8 mouse cellular contexts compared by ENCODE assay signal in genomic region chr5:24730986-24731385, GRCm38 (mm10). TPM values are rescaled to one million over a fixed set of nuclear protein-coding genes. Genes with fewer than 3 reads are reported as not detected.
DNase-seq lines count a peak whose midpoint lies in the region; ATAC-seq and TF ChIP-seq lines count a peak whose summit lies in the region.

No protein-coding gene starts in this region.

- H3K9me3 ChIP-seq in lung, embryonic 16.5 days (ENCODE audit: control insufficient read depth, low read length) = no peaks in the 10 kb centered on the region
- H3K9me3 ChIP-seq in forebrain, embryonic 14.5 days (replicated peaks; ENCODE audit: control insufficient read depth, low read length) = no peaks in the 10 kb centered on the region
- no peaks in the 10 kb centered on the region for H3K9me3 ChIP-seq in limb, embryonic 14.5 days (ENCODE audit: control insufficient read depth, low read length)
- H3K9me3 ChIP-seq in stomach, embryonic 14.5 days (ENCODE audit: control insufficient read depth, low read depth, low read length) = no peaks in the 10 kb centered on the region

- peaks cover 37% of the 10 kb centered on the region for H3K4me1 ChIP-seq in lung, embryonic 16.5 days (replicated peaks; ENCODE audit: control insufficient read depth, insufficient read depth, low read length)
- H3K4me1 ChIP-seq in lung, adult 2 months (ENCODE audit: control insufficient read depth, insufficient read depth, low read length) = peaks cover 6% of the 10 kb centered on the region; the same call in 1 of the 2 replicates
- peaks cover 6% of the 10 kb centered on the region for H3K4me1 ChIP-seq in forebrain, embryonic 14.5 days (ENCODE audit: control insufficient read depth, insufficient read depth, low read length)
- H3K4me1 ChIP-seq in limb, embryonic 14.5 days (ENCODE audit: control insufficient read depth, insufficient read depth, low read length) = peaks cover 26% of the 10 kb centered on the region
- H3K4me1 ChIP-seq in stomach, embryonic 14.5 days (ENCODE audit: control insufficient read depth, insufficient read depth, low read length) = peaks cover 20% of the 10 kb centered on the region; the same call in 1 of the 2 replicates

- peak overlapping the region; percentile 87 for H3K4me2 ChIP-seq in lung, embryonic 16.5 days (ENCODE audit: low read depth, low read length)
- H3K4me2 ChIP-seq in forebrain, embryonic 14.5 days (ENCODE audit: low read length) = peak overlapping the region; percentile 54
- H3K4me2 ChIP-seq in limb, embryonic 14.5 days (replicated peaks; ENCODE audit: low read depth, low read length, severe bottlenecking) = peak overlapping the region; percentile 91
- peak overlapping the region; percentile 93 for H3K4me2 ChIP-seq in stomach, embryonic 14.5 days (replicated peaks; ENCODE audit: low read depth, low read length)

- H3K4me3 ChIP-seq in lung, embryonic 16.5 days (ENCODE audit: low read length) = peak overlapping the region; percentile 76
- H3K4me3 ChIP-seq in lung, adult 2 months (replicated peaks; ENCODE audit: extremely low read depth, low read depth, low read length) = no peak overlapping the region
- peak overlapping the region; percentile 35 for H3K4me3 ChIP-seq in forebrain, embryonic 14.5 days (ENCODE audit: low read depth, low read length)
- peak overlapping the region; percentile 73 for H3K4me3 ChIP-seq in limb, embryonic 14.5 days (replicated peaks; ENCODE audit: low read length)
- H3K4me3 ChIP-seq in stomach, embryonic 14.5 days (ENCODE audit: low read depth, low read length) = peak overlapping the region; percentile 66

- no peak for DNase-seq in lung, adult 2 months
- no peak for DNase-seq in forebrain, embryonic 14.5 days (ENCODE audit: low spot score)
- DNase-seq in limb, embryonic 14.5 days (ENCODE audit: low spot score) = no peak
- DNase-seq in testis, postnatal 14 days (ENCODE audit: low spot score) = no peak

- H3K27me3 ChIP-seq in lung, embryonic 16.5 days (ENCODE audit: control insufficient read depth, insufficient read depth, low read depth, low read length) = no peaks in the 10 kb centered on the region; the same call in 1 of the 2 replicates
- peaks cover 29% of the 10 kb centered on the region for H3K27me3 ChIP-seq in forebrain, embryonic 14.5 days (replicated peaks; ENCODE audit: control insufficient read depth, insufficient read depth, low read length)
- no peaks in the 10 kb centered on the region for H3K27me3 ChIP-seq in limb, embryonic 14.5 days (ENCODE audit: control insufficient read depth, insufficient read depth, low read length)
- H3K27me3 ChIP-seq in stomach, embryonic 14.5 days (ENCODE audit: control insufficient read depth, insufficient read depth, low read length) = no peaks in the 10 kb centered on the region

- no peaks in the 10 kb centered on the region for H3K36me3 ChIP-seq in lung, embryonic 16.5 days (ENCODE audit: control insufficient read depth, insufficient read depth, low read length)
- no peaks in the 10 kb centered on the region for H3K36me3 ChIP-seq in forebrain, embryonic 14.5 days (ENCODE audit: control insufficient read depth, insufficient read depth, low read length)
- H3K36me3 ChIP-seq in limb, embryonic 14.5 days (ENCODE audit: control insufficient read depth, insufficient read depth, low read length) = no peaks in the 10 kb centered on the region
- H3K36me3 ChIP-seq in stomach, embryonic 14.5 days (ENCODE audit: control insufficient read depth, insufficient read depth, low read length) = no peaks in the 10 kb centered on the region

- TF ChIP-seq CTCF in lung, adult 2 months (IDR thresholded peaks at IDR 0.05; ENCODE audit: insufficient read depth, low read length) = no peak

- H3K9ac ChIP-seq in lung, embryonic 16.5 days (ENCODE audit: low read length) = peak overlapping the region; percentile 87
- H3K9ac ChIP-seq in forebrain, embryonic 14.5 days (ENCODE audit: low read length) = no peak overlapping the region
- H3K9ac ChIP-seq in limb, embryonic 14.5 days (ENCODE audit: low read depth, low read length, severe bottlenecking) = peak overlapping the region; percentile 82
- H3K9ac ChIP-seq in stomach, embryonic 14.5 days (replicated peaks; ENCODE audit: low read depth, low read length) = peak overlapping the region; percentile 73; the same call in 1 of the 2 replicates

- no peak for TF ChIP-seq POLR2A in lung, adult 2 months (IDR thresholded peaks at IDR 0.05; ENCODE audit: borderline replicate concordance, extremely low read depth, low read depth, low read length)
- TF ChIP-seq POLR2A in limb, embryonic 14.5 days (IDR thresholded peaks at IDR 0.05; ENCODE audit: borderline replicate concordance, extremely low read depth, insufficient read depth, insufficient read length) = no peak

- peak; percentile 34 for ATAC-seq in lung, embryonic 16.5 days (ENCODE audit: low read depth)
- ATAC-seq in forebrain, embryonic 14.5 days = no peak
- ATAC-seq in limb, embryonic 14.5 days (ENCODE audit: low FRiP score, low read depth) = peak; percentile 34; the same call in 1 of the 2 replicates
- peak; percentile 19; the same call in 1 of the 2 replicates for ATAC-seq in stomach, embryonic 14.5 days (ENCODE audit: insufficient number of reproducible peaks, insufficient read depth, low FRiP score, low read depth)
- ATAC-seq in inflammation-experienced regulatory T-cells, adult 6 months = no peak
- ATAC-seq in megakaryocyte progenitor cell, adult 5-6 weeks (replicated peaks; ENCODE audit: poor library complexity) = no peak

- WGBS in lung, embryonic 16.5 days = 3% methylated on average over 15 of the region's 15 CpGs
- 6% methylated on average over 15 of the region's 15 CpGs for WGBS in lung, adult 2 months
- WGBS in forebrain, embryonic 14.5 days = 5% methylated on average over 15 of the region's 15 CpGs
- WGBS in limb, embryonic 14.5 days = 3% methylated on average over 15 of the region's 15 CpGs
- WGBS in stomach, embryonic 14.5 days = 3% methylated on average over 15 of the region's 15 CpGs

- peak overlapping the region; percentile 88 for H3K27ac ChIP-seq in lung, embryonic 16.5 days (ENCODE audit: low read length)
- H3K27ac ChIP-seq in forebrain, embryonic 14.5 days (ENCODE audit: low read depth, low read length) = no peak overlapping the region
- H3K27ac ChIP-seq in limb, embryonic 14.5 days (replicated peaks; ENCODE audit: low read depth, low read length) = peak overlapping the region; percentile 65; the same call in 1 of the 2 replicates
- no peak overlapping the region for H3K27ac ChIP-seq in stomach, embryonic 14.5 days (ENCODE audit: low read length)

RNA-seq across cellular contexts. Expression of gene Wdr86, which starts 0.5 kb away (rescaled TPM):
- polyA plus RNA-seq in lung, embryonic 16.5 days (2015; fragmentation: Nextera tagmentation; extraction: Ambion mirVana) = 30.5 and 31.5 TPM in 2 replicates
- polyA plus RNA-seq in lung, adult 2 months (2012; rRNA removed) = 2.6 and 3.4 TPM in 2 replicates
- polyA plus RNA-seq in forebrain, embryonic 14.5 days (2014; fragmentation: Nextera tagmentation; extraction: Ambion mirVana) = 6.1 and 6.4 TPM in 2 replicates
- 37.5 and 59.4 TPM in 2 replicates for polyA plus RNA-seq in limb, embryonic 14.5 days (2012; rRNA removed)
- 25.4 and 32.0 TPM in 2 replicates for polyA plus RNA-seq in limb, embryonic 14.5 days (2014; fragmentation: Nextera tagmentation; extraction: Ambion mirVana)
- 18.7 and 21.0 TPM in 2 replicates for polyA plus RNA-seq in stomach, embryonic 14.5 days (2014; fragmentation: Nextera tagmentation; extraction: Ambion mirVana)
- under 1 TPM in 2 of 3 experiments, not detected in 1; 0.23 to 0.80 TPM for polyA plus RNA-seq in inflammation-experienced regulatory T-cells, adult 6 months (2017; shearing (Covaris generic))
- 0.07 and 0.64 TPM in 2 replicates for total RNA-seq in megakaryocyte progenitor cell, adult 5-6 weeks (2015)
- total RNA-seq in megakaryocyte progenitor cell, adult 5-6 weeks (2017) = 0.95 TPM in 1 of 2 replicates, not detected in the other

RNA-seq across cellular contexts. Expression of gene Crygn, which starts 26.8 kb away (rescaled TPM):
- 3.2 and 3.4 TPM in 2 replicates for polyA plus RNA-seq in lung, embryonic 16.5 days (2015; fragmentation: Nextera tagmentation; extraction: Ambion mirVana)
- polyA plus RNA-seq in lung, adult 2 months (2012; rRNA removed) = 0.27 and 0.28 TPM in 2 replicates
- polyA plus RNA-seq in forebrain, embryonic 14.5 days (2014; fragmentation: Nextera tagmentation; extraction: Ambion mirVana) = 1.8 TPM in 1 of 2 replicates, not detected in the other
- polyA plus RNA-seq in limb, embryonic 14.5 days (2012; rRNA removed) = 0.09 TPM in 1 of 2 replicates, not detected in the other
- 1.0 and 2.3 TPM in 2 replicates for polyA plus RNA-seq in limb, embryonic 14.5 days (2014; fragmentation: Nextera tagmentation; extraction: Ambion mirVana)
- 3.1 TPM in 1 of 2 replicates, not detected in the other for polyA plus RNA-seq in stomach, embryonic 14.5 days (2014; fragmentation: Nextera tagmentation; extraction: Ambion mirVana)
- polyA plus RNA-seq in inflammation-experienced regulatory T-cells, adult 6 months (2017; shearing (Covaris generic)) = 1 to 10 TPM in 1 of 3 experiments, not detected in 2; 3.2 TPM
- not detected in 2 replicates for total RNA-seq in megakaryocyte progenitor cell, adult 5-6 weeks (2015)
- total RNA-seq in megakaryocyte progenitor cell, adult 5-6 weeks (2017) = not detected in 2 replicates

RNA-seq across cellular contexts. Expression of gene Nub1, which starts 45.7 kb away (rescaled TPM):
- 39.0 and 40.0 TPM in 2 replicates for polyA plus RNA-seq in lung, embryonic 16.5 days (2015; fragmentation: Nextera tagmentation; extraction: Ambion mirVana)
- 49.0 and 59.9 TPM in 2 replicates for polyA plus RNA-seq in lung, adult 2 months (2012; rRNA removed)
- 59.8 and 65.3 TPM in 2 replicates for polyA plus RNA-seq in forebrain, embryonic 14.5 days (2014; fragmentation: Nextera tagmentation; extraction: Ambion mirVana)
- polyA plus RNA-seq in limb, embryonic 14.5 days (2012; rRNA removed) = 37.1 and 39.4 TPM in 2 replicates
- polyA plus RNA-seq in limb, embryonic 14.5 days (2014; fragmentation: Nextera tagmentation; extraction: Ambion mirVana) = 33.4 and 35.1 TPM in 2 replicates
- polyA plus RNA-seq in stomach, embryonic 14.5 days (2014; fragmentation: Nextera tagmentation; extraction: Ambion mirVana) = 33.5 and 36.0 TPM in 2 replicates
- 10 to 100 TPM; 63.3 to 79.7 (median 76.0) TPM for polyA plus RNA-seq in inflammation-experienced regulatory T-cells, adult 6 months (2017; shearing (Covaris generic))
- total RNA-seq in megakaryocyte progenitor cell, adult 5-6 weeks (2015) = 21.6 and 26.5 TPM in 2 replicates
- 33.2 and 40.2 TPM in 2 replicates for total RNA-seq in megakaryocyte progenitor cell, adult 5-6 weeks (2017)

Comparison
In these comparisons a context has a peak if more than half of its experiments do, and no peak if none do; other contexts are left out.
1. ATAC-seq: peak in lung, embryonic 16.5 days (single experiment), limb, embryonic 14.5 days (single experiment) and stomach, embryonic 14.5 days (single experiment); none in forebrain, embryonic 14.5 days (single experiment), inflammation-experienced regulatory T-cells, adult 6 months (single experiment) and megakaryocyte progenitor cell, adult 5-6 weeks (single experiment).
2. H3K27ac ChIP-seq: peak in lung, embryonic 16.5 days (single experiment) and limb, embryonic 14.5 days (single experiment); none in forebrain, embryonic 14.5 days (single experiment) and stomach, embryonic 14.5 days (single experiment).
3. Peak in every context shown above with its lines, with median percentiles within 50 percentile points of each other: H3K4me2 ChIP-seq.